Mouse (Mus musculus) heart, embryonic 16.5 days (tissue): Measurements from ENCODE around the gene Olfr132. TPM values are rescaled to one million over a fixed set of nuclear protein-coding genes. Genes with fewer than 3 reads are reported as not detected.
"Not testable (repeated sequence)": the region's sequence is repeated elsewhere in the genome, so short reads cannot be mapped to it uniquely, and the experiment has no call there.

ENCODE experiments used
- ATAC-seq: fragments of 200-750 bp; cut with Nextera tagmentation; replicated peaks from 2 replicates; pipeline ENCODE4 v1.8.0; 2017; ENCODE audit warnings: moderate number of reproducible peaks; ENCODE audit not compliant: insufficient read depth, low FRiP score; ENCODE audit errors: extremely low read depth
- H3K27ac ChIP-seq: fragments of 300-500 bp; sonication (generic); 2 replicates; pipeline ENCODE4 v1.5.1; 2014; ENCODE audit warnings: mild to moderate bottlenecking, low read length, control low read depth, moderate library complexity
- H3K27me3 ChIP-seq: fragments of 300-500 bp; sonication (generic); 2 replicates; pipeline ENCODE4 v1.6.1; 2014; ENCODE audit warnings: low read length, mixed read lengths; ENCODE audit not compliant: control insufficient read depth, insufficient read depth
- H3K36me3 ChIP-seq: fragments of 300-500 bp; sonication (generic); 2 replicates; pipeline ENCODE4 v1.6.1; 2014; ENCODE audit not compliant: control insufficient read depth, insufficient read depth
- H3K4me1 ChIP-seq: fragments of 300-500 bp; sonication (generic); 2 replicates; pipeline ENCODE4 v1.6.1; 2014; ENCODE audit warnings: low read length, mixed read lengths; ENCODE audit not compliant: control insufficient read depth, insufficient read depth
- H3K4me2 ChIP-seq: fragments of 300-500 bp; sonication (generic); 2 replicates; pipeline ENCODE4 v1.6.1; 2014; ENCODE audit warnings: low read depth, mild to moderate bottlenecking, control low read depth, low read length
- H3K4me3 ChIP-seq: fragments of 300-500 bp; sonication (generic); 2 replicates; pipeline ENCODE4 v1.5.1; 2014; ENCODE audit warnings: mild to moderate bottlenecking, control low read depth, low read length
- H3K9ac ChIP-seq: fragments of 300-500 bp; sonication (generic); 2 replicates; pipeline ENCODE4 v1.6.1; 2014; ENCODE audit warnings: low read length, control low read depth
- H3K9me3 ChIP-seq: fragments of 300-500 bp; sonication (generic); replicated peaks from 2 replicates; pipeline ENCODE4 v1.6.1; 2016; ENCODE audit warnings: low read length; ENCODE audit not compliant: control insufficient read depth
- WGBS: fragments of 180-500 bp; shearing (Covaris S2); extraction: QIAGEN DNeasy Blood & Tissue Kit; methylation state at CpG from one replicate; pipeline ENCODE4 v1.1.7; 2014; 5-methylcytosine and 5-hydroxymethylcytosine counted together
- polyA plus RNA-seq: library from polyadenylated mRNA; unstranded; fragments of >200 nt; fragmentation: Nextera tagmentation; extraction: Ambion mirVana; gene quantifications from 2 replicates; pipeline ENCODE4 v1.2.1, GENCODE M21; 2015

Olfr132 gene
- not detected in 2 replicates for polyA plus RNA-seq

- no peak within 1 kb of the TSS for H3K4me3 ChIP-seq
- H3K27ac ChIP-seq = no peak within 1 kb of the TSS
- no peak within 1 kb of the TSS for H3K9ac ChIP-seq
- no peaks in the 10 kb centered on the region for H3K36me3 ChIP-seq
- ATAC-seq = no peak
- 59% methylated on average over 1 of the region's 1 CpGs for WGBS
- H3K4me1 ChIP-seq = no peaks in the 10 kb centered on the region
- 0 out of 2 replicates have a peak, but pooled peaks cover 2% of the 10 kb centered on the region for H3K9me3 ChIP-seq
- no peaks in the 10 kb centered on the region for H3K27me3 ChIP-seq
- no peak within 1 kb of the TSS for H3K4me2 ChIP-seq
These were observed at the start of gene Olfr132 for GRCm38 (mm10) chr17:38134426-38134825. Olfr132 (minus strand) TSS chr17:38134526.

GRCm38 (mm10) chr17:38171088-38171487 is 36.8 kb upstream of the Olfr132 start, which contains the start of gene Olfr134:
Olfr134 (plus strand) TSS chr17:38171388.
- Histone ChIP-seq H3K27ac (no peak within 1 kb of the TSS), H3K27me3 (no peaks in the 10 kb centered on the region), H3K4me2 (no peak within 1 kb of the TSS), H3K36me3 (no peaks in the 10 kb centered on the region), H3K9me3 (0 out of 2 replicates have a peak, but pooled peaks cover 2% of the 10 kb centered on the region), H3K9ac (no peak within 1 kb of the TSS), H3K4me1 (no peaks in the 10 kb centered on the region), H3K4me3 (no peak within 1 kb of the TSS)
- 66% methylated on average over 3 of the region's 3 CpGs for WGBS
- no peak for ATAC-seq

GRCm38 (mm10) chr17:38144981-38145380 is 10.7 kb upstream of the Olfr132 start, which contains the start of gene Olfr133:
Olfr133 (plus strand) TSS chr17:38145281.
- 72% methylated on average over 2 of the region's 2 CpGs for WGBS
- no peaks in the 10 kb centered on the region for H3K36me3 ChIP-seq

GRCm38 (mm10) chr17:38125371-38125770 is 9.0 kb downstream of the Olfr132 start:
- 52% methylated on average over 3 of the region's 3 CpGs for WGBS
- H3K4me3 ChIP-seq, H3K27me3 ChIP-seq, H3K4me1 ChIP-seq, H3K9me3 ChIP-seq, H3K27ac ChIP-seq, ATAC-seq, H3K4me2 ChIP-seq, H3K9ac ChIP-seq, H3K36me3 ChIP-seq: not testable (repeated sequence)

More at GRCm38 (mm10) chr17:38144981-38145380, 10.7 kb upstream of the Olfr132 start, which contains the start of gene Olfr133:
- Histone ChIP-seq H3K9ac (no peak within 1 kb of the TSS), H3K9me3 (no peaks in the 10 kb centered on the region; the same call in 1 of the 2 replicates), H3K4me3 (no peak within 1 kb of the TSS), H3K4me1 (no peaks in the 10 kb centered on the region), H3K27ac (no peak within 1 kb of the TSS), H3K4me2 (no peak within 1 kb of the TSS), H3K27me3 (no peaks in the 10 kb centered on the region)
- ATAC-seq = no peak

- H3K36me3 ChIP-seq, H3K4me1 ChIP-seq, H3K4me2 ChIP-seq, H3K9ac ChIP-seq, H3K27me3 ChIP-seq, H3K27ac ChIP-seq, H3K4me3 ChIP-seq, H3K9me3 ChIP-seq, ATAC-seq: not testable (repeated sequence)
- WGBS = 64% methylated on average over 1 of the region's 1 CpGs
These were observed 10.1 kb downstream of the Olfr132 start for GRCm38 (mm10) chr17:38124199-38124598.

GRCm38 (mm10) chr17:38088593-38088992 is 45.7 kb downstream of the Olfr132 start, which contains the start of gene Olfr131:
Olfr131 (minus strand) TSS chr17:38088693.
- H3K9me3 ChIP-seq = no peaks in the 10 kb centered on the region
- no peak within 1 kb of the TSS for H3K9ac ChIP-seq
- no peak for ATAC-seq
- H3K4me2 ChIP-seq = no peak within 1 kb of the TSS
- H3K27ac ChIP-seq = no peak within 1 kb of the TSS
- no peak within 1 kb of the TSS for H3K4me3 ChIP-seq
- no peaks in the 10 kb centered on the region for H3K36me3 ChIP-seq
- H3K27me3 ChIP-seq = no peaks in the 10 kb centered on the region
- H3K4me1 ChIP-seq = no peaks in the 10 kb centered on the region

- WGBS = 77% methylated on average over 4 of the region's 4 CpGs
- H3K27ac ChIP-seq = no peak overlapping the region
These were observed 52.0 kb downstream of the Olfr132 start for GRCm38 (mm10) chr17:38082364-38082763.

More at GRCm38 (mm10) chr17:38082364-38082763, 52.0 kb downstream of the Olfr132 start:
- Histone ChIP-seq H3K9ac (no peak overlapping the region), H3K4me3 (no peak overlapping the region), H3K36me3 (no peaks in the 10 kb centered on the region), H3K4me1 (no peaks in the 10 kb centered on the region), H3K9me3 (0 out of 2 replicates have a peak, but pooled peaks cover 7% of the 10 kb centered on the region), H3K4me2 (no peak overlapping the region), H3K27me3 (no peaks in the 10 kb centered on the region)
- ATAC-seq = no peak

Other genes starting within 250 kb of the Olfr132 start
- not detected in 2 replicates for gene Olfr127, start 234.1 kb downstream of the Olfr132 start, polyA plus RNA-seq
- not detected in 2 replicates for gene Olfr128, start 214.0 kb downstream of the Olfr132 start, polyA plus RNA-seq
- gene Olfr761, start 181.4 kb downstream of the Olfr132 start, polyA plus RNA-seq = not detected in 2 replicates
- not detected in 2 replicates for gene Olfr129, start 74.4 kb downstream of the Olfr132 start, polyA plus RNA-seq
- not detected in 2 replicates for gene Olfr130, start 70.6 kb downstream of the Olfr132 start, polyA plus RNA-seq
- not detected in 2 replicates for gene Olfr131, start 45.8 kb downstream of the Olfr132 start, polyA plus RNA-seq
- gene Olfr133, start 10.8 kb upstream of the Olfr132 start, polyA plus RNA-seq = not detected in 2 replicates
- gene Olfr134, start 36.9 kb upstream of the Olfr132 start, polyA plus RNA-seq = not detected in 2 replicates
- not detected in 2 replicates for gene Olfr135, start 69.8 kb upstream of the Olfr132 start, polyA plus RNA-seq
- gene Olfr138, start 126.5 kb upstream of the Olfr132 start, polyA plus RNA-seq = not detected in 2 replicates
- not detected in 2 replicates for gene Olfr137, start 173.0 kb upstream of the Olfr132 start, polyA plus RNA-seq
- not detected in 2 replicates for gene Olfr136, start 195.3 kb upstream of the Olfr132 start, polyA plus RNA-seq